Mouse (Mus musculus): ENCODE results near the gene Ccdc47.

Ccdc47 gene

GRCm38 (mm10) chr11:106160841-106161721 is 55.1 kb downstream of the Ccdc47 start, which contains the start of the genes Gm10840 and Limd2:
Gene Gm10840, plus strand, starts transcription at chr11:106160850.
Gene Limd2, minus strand, starts transcription at chr11:106160860.
- peak; percentile 35 for DNase-seq (ENCODE audit: low spot score)

- DNase-seq (ENCODE audit: low spot score) = peak; percentile 71
These were observed 56.0 kb downstream of the Ccdc47 start for GRCm38 (mm10) chr11:106159921-106160840.

DNA sequence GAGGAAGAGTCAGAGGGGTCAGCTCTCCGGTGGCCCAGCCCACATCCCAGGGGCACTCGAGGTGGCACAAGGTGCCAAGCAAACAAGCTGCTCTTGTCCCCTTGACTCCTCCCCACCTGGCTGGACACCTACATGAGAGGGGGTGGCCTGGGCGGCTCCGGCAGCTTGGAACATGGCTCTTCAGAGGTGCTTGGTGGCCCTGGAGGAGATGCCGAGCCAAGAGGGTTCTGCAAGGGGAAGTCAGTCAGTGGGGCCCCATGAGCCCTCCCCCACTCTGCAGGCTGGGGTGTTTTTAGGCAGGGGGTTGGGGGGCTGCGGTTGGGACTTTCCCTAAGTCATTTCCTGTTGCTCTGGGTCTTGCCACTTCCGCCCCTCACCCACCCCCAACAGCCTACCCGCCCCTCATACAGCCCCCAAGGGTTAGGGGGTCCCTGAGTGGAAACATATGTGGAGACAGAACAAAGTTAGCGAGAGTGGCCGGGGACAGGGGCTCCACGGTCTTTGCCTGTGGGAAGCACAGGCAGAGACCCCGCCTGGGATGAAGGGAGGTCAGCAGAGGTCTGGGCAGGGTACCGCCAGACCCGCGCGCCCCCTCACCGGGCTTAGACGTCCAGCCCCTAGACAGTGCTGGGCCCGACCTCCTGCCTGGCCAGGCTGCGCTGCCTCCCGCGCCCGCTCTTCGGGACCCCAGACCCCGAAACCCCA is 56.8 kb downstream of the Ccdc47 start:
- DNase-seq (ENCODE audit: low spot score) = peak; percentile 62

DNA sequence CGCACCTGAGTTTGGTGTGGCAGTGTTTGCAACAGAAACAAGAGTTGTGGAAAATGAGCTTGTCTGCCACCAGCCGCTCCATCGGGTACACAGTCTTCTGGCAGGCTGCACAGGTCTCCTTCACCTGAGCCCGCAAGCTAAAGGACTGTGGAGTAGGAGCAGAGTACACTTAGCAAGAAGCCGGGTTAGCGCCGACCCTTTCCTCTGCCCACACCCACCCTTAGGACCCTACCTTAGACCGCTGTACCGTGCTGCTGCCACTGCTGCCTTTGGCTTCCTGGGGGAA is 57.3 kb downstream of the Ccdc47 start:
- DNase-seq (ENCODE audit: low spot score) = no peak

DNA sequence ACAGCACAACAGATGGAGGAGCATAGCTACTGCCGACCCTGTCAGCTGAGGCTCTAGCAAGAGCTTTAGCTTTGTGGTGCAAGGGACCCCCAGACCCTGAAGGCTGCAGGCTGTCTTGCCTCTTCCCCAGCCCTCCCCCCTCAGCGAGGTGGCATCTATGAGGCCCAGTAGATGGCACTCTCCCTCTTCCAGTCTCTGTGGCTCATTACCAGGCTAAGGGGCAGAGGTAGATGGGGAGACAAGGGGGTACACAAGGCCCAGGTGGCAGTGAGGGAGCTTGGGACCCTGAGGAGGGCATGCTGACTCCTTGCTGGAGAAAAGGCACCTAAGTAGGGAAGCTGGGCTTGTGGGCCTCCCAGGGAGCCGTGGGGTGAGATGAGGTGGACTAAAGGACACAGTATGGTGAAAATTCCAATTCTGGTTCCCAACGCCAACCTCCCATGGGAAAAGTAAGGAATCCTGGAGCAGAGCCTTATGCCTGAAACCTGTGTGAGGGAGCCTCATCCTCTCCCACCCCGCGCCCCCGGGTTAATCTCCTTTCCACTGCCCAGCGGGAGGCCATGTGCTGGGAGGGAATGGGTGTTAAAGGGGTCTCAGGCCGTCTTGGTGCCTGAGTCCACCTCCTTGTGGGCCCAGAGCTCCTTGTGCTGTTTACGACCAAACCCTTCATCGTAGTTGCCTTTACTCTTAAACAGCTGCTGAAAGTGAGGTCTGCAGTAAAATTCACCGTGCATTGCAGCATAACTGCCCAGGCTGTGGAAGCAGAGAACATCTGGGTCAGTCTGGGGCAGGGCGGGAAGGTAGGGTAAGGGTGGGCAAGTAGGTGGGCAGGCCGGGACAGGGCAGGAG is 57.8 kb downstream of the Ccdc47 start:
- no peak for DNase-seq (ENCODE audit: low spot score)

GRCm38 (mm10) chr11:106157154-106157553 is 59.0 kb downstream of the Ccdc47 start:
- DNase-seq (ENCODE audit: low spot score) = no peak

DNA sequence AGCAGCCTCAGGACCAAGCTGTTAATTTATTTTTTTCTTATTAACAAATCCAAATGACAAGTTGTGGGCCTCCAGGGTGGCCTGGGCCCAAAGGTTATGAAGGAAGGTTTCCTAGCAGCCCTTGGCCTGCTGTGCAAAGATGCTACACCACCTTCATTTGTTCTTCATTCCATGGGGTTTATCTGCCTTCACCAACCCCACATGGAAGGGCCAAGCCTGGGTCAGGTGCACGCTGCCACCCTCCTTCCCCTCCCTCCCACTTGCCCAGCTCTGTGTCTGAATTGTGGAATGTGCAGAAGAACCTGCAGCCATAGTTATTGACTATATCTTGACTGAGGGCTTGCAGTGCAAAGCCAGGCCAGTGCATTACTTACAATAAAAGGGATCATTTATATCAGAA is 59.9 kb downstream of the Ccdc47 start:
- no peak for DNase-seq (ENCODE audit: low spot score)

DNA sequence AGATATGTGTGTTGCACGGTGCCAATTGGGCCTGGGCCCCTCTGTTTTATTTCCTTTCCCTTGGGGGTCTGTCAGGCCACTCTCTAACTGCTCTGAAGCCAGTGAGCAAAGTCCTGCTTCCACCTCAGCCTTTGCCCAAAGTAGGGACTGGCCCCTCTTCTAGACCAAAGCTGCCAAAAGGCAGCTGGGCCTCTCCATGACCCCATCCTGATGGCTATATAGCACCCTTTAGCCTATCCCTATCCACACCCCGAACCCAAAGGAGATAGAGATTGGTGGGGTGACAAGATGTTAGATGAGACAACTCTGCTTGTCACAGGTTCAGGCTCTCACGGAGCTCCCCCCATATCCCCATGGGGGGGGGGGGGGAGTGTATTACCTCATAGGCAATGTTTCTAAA is 60.4 kb downstream of the Ccdc47 start:
- no peak for DNase-seq (ENCODE audit: low spot score)

GRCm38 (mm10) chr11:106154770-106155169 is 61.4 kb downstream of the Ccdc47 start:
- no peak for DNase-seq (ENCODE audit: low spot score)

- no peak for DNase-seq (ENCODE audit: low spot score)
These were observed 62.1 kb downstream of the Ccdc47 start for GRCm38 (mm10) chr11:106154091-106154490.

DNA sequence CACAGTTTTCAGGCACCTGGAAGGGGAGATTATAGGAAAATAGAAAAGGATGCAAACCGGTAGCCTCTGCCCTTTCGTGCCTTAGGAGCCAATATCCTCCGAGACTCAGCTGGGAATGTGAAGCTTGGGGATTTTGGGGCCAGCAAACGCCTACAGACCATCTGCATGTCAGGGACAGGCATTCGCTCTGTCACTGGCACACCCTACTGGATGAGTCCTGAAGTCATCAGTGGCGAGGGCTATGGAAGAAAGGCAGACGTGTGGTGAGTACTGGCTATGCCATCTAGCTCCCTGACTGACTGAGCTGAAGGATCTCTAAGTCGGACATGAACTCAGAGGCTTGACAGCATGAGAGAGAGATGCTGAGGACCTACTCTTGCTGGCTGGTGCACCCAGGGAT is 64.0 kb downstream of the Ccdc47 start:
- no peak for DNase-seq (ENCODE audit: low spot score)

DNA sequence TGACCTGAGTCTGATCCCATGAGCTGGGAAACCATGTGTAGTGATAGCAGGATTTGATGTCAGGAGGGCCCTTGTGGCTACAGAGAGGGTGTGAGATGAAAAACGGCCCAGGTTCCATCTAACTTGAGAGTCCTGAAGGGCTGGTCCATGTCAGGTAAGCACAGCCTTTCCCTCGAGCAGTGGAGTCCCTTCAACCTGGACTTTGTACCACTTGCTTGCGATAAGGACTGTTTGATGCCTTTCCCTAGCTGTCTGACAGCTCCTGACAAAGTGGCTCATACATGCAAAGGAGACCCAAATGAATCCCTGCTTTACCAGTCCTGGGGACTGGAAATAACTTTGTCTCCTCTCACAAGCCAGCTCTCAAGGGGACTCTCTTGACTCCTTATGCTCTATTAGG is 64.9 kb downstream of the Ccdc47 start:
- no peak for DNase-seq (ENCODE audit: low spot score)
